Mouse (Mus musculus) midbrain, embryonic 11.5 days (tissue): Measurements from ENCODE around the gene Stra6. TPM values are rescaled to one million over a fixed set of nuclear protein-coding genes. Genes with fewer than 3 reads are reported as not detected.

Experiments used
- ATAC-seq: fragments of 200-750 bp; cut with Nextera tagmentation; 2 replicates; pipeline ENCODE4 v1.8.0; 2017; ENCODE audit warnings: moderate TSS enrichment, moderate library complexity; ENCODE audit not compliant: low FRiP score
- DNase-seq: peaks from one replicate; pipeline ENCODE4 v3.0.0; 2015; ENCODE audit warnings: low spot score; ENCODE audit errors: missing footprints
- H3K27ac ChIP-seq: fragments of 300-500 bp; sonication (generic); 2 replicates; pipeline ENCODE4 v1.5.1; 2014; ENCODE audit warnings: low read depth, low read length
- H3K27me3 ChIP-seq: fragments of 300-500 bp; sonication (generic); 2 replicates; pipeline ENCODE4 v1.6.1; 2014; ENCODE audit warnings: mild to moderate bottlenecking, low read length, moderate library complexity, mixed read lengths; ENCODE audit not compliant: control insufficient read depth, insufficient read depth
- H3K36me3 ChIP-seq: fragments of 300-500 bp; sonication (generic); 2 replicates; pipeline ENCODE4 v1.6.1; 2014; ENCODE audit warnings: mild to moderate bottlenecking, low read length, moderate library complexity, mixed read lengths; ENCODE audit not compliant: control insufficient read depth, insufficient read depth
- H3K4me1 ChIP-seq: fragments of 300-500 bp; sonication (generic); 2 replicates; pipeline ENCODE4 v1.6.1; 2014; ENCODE audit warnings: low read length; ENCODE audit not compliant: control insufficient read depth, insufficient read depth
- H3K4me2 ChIP-seq: fragments of 300-500 bp; sonication (generic); 2 replicates; pipeline ENCODE4 v1.6.1; 2014; ENCODE audit warnings: mild to moderate bottlenecking, moderate library complexity
- H3K4me3 ChIP-seq: fragments of 300-500 bp; sonication (generic); 2 replicates; pipeline ENCODE4 v1.5.1; 2014; ENCODE audit warnings: low read depth, low read length
- H3K9ac ChIP-seq: fragments of 300-500 bp; sonication (generic); 2 replicates; pipeline ENCODE4 v1.6.1; 2014; ENCODE audit warnings: low read length
- H3K9me3 ChIP-seq: fragments of 300-500 bp; sonication (generic); 2 replicates; pipeline ENCODE4 v1.6.1; 2016; ENCODE audit warnings: low read length; ENCODE audit not compliant: control insufficient read depth
- WGBS: fragments of 180-500 bp; shearing (Covaris S2); extraction: QIAGEN DNeasy Blood & Tissue Kit; methylation state at CpG from one replicate; pipeline ENCODE4 v1.1.7; 2014; 5-methylcytosine and 5-hydroxymethylcytosine counted together
- polyA plus RNA-seq: library from polyadenylated mRNA; unstranded; fragments of >200 nt; fragmentation: Nextera tagmentation; extraction: Ambion mirVana; gene quantifications from 2 replicates; pipeline ENCODE4 v1.2.1, GENCODE M21; 2014

The Stra6 gene
- polyA plus RNA-seq, 1 experiment from 2014 or later, result 9.7 TPM

DNA sequence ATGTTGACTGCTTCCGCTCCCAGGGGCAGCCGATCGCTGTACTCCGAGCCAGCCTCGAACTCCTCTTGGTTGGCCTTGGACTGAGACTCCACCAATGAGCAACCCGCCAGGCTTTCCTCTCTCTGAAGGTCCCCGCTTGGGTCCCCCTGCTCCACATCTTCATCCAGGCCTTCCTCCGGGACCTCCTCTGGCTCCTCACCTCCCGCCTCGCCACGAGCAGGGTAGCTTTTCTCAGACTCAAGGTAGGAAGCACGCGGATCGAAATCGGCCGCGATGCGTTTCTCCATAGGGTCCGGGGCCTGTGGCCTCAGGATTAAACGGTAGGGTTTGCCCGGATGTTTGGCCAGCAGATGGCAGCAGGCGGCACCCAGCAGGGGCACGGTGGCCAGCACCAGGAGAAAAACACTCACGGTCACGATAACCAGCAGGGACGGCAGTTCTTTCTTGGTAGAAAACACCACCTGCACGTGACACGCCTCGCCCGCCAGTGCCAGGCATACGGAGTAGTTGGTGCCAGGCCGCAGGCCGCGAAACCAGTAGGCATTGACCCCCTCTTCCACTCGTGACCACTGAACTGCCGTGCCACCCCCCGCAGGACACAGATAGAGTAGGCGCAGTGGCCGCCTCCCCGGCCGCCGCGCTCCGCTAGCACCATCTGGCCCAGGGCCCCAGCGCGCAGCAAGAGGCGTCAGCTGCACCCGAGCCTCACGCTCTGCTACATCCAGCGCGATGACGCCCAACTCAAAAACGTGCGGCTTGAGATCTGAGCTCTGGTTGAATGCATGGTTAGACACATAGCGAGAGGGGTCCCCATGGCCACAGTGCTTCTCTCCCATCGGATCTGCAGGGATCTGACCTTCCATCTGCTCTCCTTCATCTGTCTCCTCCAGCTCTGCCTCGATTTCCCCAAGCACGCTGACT, 134.5 kb downstream of the Stra6 start:
- ATAC-seq (peak; percentile 38; the same call in 1 of the 2 replicates), DNase-seq (peak; percentile 96)
- H3K4me3 ChIP-seq, result peak overlapping the region; percentile 23
- peaks cover 34% of the 10 kb centered on the region for H3K4me1 ChIP-seq
- H3K27ac ChIP-seq, result peak overlapping the region; percentile 7
- H3K9ac ChIP-seq, result peak overlapping the region; percentile 46
- H3K9me3 ChIP-seq, result no peaks in the 10 kb centered on the region
- peaks cover 83% of the 10 kb centered on the region for H3K27me3 ChIP-seq
- under 1% methylated on average over 58 of the region's 58 CpGs for WGBS
- H3K36me3 ChIP-seq, result no peaks in the 10 kb centered on the region
- peak overlapping the region; percentile 38 for H3K4me2 ChIP-seq

DNA sequence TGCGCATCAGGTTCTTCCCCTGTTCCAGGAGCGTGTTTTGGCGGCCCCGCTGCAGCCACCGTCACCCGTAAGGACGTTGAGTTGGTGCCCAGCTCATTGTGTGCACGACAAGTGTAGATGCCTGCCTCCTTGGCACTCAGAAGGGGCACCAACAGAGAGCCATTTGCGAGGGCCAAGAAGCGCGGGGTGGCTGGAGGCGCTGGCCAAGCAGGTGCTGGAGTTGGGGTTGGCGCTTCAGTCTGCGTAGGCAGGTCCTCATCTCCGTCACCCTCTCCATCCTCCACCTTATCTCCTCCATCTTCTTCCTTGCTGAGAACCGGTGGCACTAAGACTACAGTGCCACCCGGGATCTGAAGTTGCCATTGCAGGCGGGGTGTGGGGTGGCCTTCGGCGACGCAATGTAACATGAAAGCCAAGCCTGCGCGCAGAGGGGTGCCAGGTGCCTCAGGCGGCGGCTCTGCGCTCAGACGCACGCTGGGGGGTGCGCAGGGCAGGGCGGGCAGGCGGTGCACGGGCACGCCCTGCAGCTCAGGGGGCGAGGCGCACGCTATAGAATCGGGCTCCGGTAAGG, 135.3 kb downstream of the Stra6 start:
- WGBS, result under 1% methylated on average over 38 of the region's 38 CpGs
- Histone ChIP-seq H3K27ac (peak overlapping the region; percentile 55), H3K9me3 (no peaks in the 10 kb centered on the region), H3K9ac (peak overlapping the region; percentile 36), H3K27me3 (peaks cover 90% of the 10 kb centered on the region), H3K4me2 (peak overlapping the region; percentile 38), H3K4me1 (peaks cover 38% of the 10 kb centered on the region), H3K4me3 (peak overlapping the region; percentile 32), H3K36me3 (no peaks in the 10 kb centered on the region)
- ATAC-seq (no peak), DNase-seq (no peak)

DNA sequence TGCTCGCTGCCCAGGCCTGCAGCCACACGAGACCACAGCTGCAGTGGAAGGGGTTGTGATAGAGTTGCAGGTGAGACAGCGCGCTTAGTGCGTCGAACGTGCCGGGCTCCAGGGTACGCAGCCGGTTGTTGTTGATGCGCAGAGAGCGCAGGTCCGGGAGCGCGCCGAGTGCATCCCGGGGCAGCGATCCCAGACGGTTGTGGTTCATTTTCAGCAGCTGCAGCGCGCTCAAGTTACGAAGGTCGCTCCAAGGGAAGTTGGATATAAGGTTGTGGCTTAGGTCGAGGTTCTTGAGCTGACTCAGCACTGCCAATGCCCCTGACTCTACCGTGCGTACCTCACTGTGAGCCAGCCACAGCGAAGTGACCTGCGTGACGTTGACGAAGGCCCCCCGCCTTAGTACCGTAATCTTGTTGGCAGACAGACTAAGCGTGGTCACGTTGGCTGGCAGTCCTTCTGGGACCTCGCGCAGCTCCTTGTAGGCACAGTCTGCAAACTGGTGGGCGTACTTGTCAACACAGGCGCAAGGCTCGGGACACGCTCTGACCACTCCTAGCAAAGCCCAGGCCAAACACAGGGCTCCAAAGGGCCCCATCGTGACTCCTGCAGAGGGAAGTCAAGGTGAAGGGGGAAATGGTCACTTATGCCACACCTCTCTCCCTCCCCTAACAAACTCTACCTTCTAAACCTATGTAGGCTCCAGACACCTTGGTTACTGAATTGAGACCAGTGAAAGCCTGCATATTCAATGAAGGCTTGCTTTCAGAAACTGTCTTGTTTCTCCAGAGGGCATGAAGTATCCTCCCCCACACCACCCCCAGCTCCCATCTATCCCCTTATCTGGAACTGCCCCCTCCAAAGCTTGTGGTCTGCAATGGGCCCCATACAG, 136.0 kb downstream of the Stra6 start:
- H3K27me3 ChIP-seq, result peaks cover 87% of the 10 kb centered on the region
- H3K36me3 ChIP-seq, result no peaks in the 10 kb centered on the region
- H3K4me2 ChIP-seq, result peak overlapping the region; percentile 38
- H3K9me3 ChIP-seq, result no peaks in the 10 kb centered on the region
- ATAC-seq (no peak), DNase-seq (peak; percentile 95)
- H3K4me1 ChIP-seq, result peaks cover 44% of the 10 kb centered on the region
- peak overlapping the region; percentile 56 for H3K9ac ChIP-seq
- H3K4me3 ChIP-seq, result peak overlapping the region; percentile 32
- under 1% methylated on average over 41 of the region's 41 CpGs for WGBS
- peak overlapping the region; percentile 55 for H3K27ac ChIP-seq

DNA sequence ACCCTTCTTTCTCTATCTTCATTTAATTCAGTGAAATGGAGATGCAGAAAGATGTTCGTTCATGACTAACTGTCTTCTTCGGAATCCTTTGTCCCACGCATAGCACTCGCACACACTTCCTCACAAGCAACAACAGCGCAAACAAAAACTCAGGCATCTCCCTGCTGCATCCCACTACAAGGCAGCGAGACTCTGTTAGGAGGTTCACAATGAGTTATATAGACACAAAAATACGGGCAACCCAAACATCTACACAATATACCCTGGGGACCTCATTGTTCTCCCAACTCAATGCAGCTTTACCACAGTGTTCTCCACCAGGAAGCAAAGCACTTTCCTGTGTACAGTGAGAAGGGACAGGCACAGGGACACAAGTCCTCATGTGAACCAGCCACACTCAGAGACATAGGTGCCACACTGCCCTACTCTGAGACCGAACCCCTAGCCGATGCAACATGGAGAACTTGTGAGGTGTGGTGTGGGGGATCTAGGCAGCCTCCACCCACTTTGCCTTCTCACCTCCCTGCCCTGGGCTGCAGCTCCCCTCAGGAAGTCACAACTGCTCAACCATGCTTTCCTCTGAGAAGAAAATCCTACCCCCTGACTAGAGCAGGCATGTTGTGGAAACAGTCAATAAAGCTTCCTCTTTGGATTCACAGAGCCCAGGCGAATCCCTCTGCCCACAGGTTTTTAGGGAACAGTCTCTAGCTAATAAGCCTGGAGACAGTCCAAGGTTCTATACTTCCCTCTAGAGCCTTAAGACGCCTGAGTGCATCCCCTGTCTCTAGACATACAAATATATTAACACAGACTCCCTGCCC, 136.9 kb downstream of the Stra6 start:
- Histone ChIP-seq H3K9ac (peak overlapping the region; percentile 56), H3K4me1 (peaks cover 44% of the 10 kb centered on the region), H3K36me3 (no peaks in the 10 kb centered on the region), H3K27ac (peak overlapping the region; percentile 55), H3K4me2 (peak overlapping the region; percentile 38), H3K4me3 (peak overlapping the region; percentile 32), H3K27me3 (peaks cover 89% of the 10 kb centered on the region), H3K9me3 (no peaks in the 10 kb centered on the region)
- ATAC-seq (no peak), DNase-seq (peak; percentile 89)
- WGBS, result 7% methylated on average over 11 of the region's 11 CpGs

DNA sequence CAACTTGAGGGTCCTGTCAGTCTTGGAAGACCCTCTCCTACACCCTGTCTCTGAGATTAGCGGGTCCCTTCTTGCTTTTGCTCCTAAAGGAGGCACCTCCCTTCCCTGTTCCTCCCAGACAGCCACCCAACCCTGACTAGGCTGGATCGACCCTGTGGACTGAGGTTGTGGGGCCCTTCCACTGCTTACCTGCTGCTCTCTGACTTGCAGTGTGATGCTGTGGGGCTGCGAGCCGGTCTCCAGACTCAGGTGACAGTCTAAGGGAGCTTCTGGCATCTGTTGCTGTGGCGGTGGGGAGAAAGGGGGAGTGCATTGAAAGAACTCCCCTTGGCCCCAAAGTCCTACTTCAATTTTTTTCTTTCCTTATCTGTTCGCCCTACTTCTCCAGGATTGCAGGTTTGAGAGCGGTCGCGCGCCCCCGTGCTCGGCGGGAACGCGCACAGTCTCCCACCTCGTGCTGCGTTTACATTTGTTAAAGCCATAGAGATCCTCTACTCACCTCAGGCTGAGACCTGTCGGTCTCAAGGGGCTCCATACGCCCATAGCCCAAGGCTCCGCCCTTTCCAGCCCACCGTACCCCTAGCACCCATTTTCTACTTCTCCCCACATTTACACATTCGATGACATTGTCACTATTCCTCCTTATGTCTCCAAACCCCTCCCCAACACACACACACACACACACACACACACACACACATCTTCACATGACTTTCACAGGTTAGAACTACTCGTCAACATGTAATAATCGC, 137.7 kb downstream of the Stra6 start:
- no peaks in the 10 kb centered on the region for H3K36me3 ChIP-seq
- peaks cover 81% of the 10 kb centered on the region for H3K27me3 ChIP-seq
- peaks cover 44% of the 10 kb centered on the region for H3K4me1 ChIP-seq
- 1% methylated on average over 24 of the region's 24 CpGs for WGBS
- ATAC-seq (no peak), DNase-seq (peak; percentile 90)
- peak overlapping the region; percentile 55 for H3K27ac ChIP-seq
- H3K9me3 ChIP-seq, result no peaks in the 10 kb centered on the region
- peak overlapping the region; percentile 56 for H3K9ac ChIP-seq
- H3K4me2 ChIP-seq, result peak overlapping the region; percentile 38
- peak overlapping the region; percentile 32 for H3K4me3 ChIP-seq

DNA sequence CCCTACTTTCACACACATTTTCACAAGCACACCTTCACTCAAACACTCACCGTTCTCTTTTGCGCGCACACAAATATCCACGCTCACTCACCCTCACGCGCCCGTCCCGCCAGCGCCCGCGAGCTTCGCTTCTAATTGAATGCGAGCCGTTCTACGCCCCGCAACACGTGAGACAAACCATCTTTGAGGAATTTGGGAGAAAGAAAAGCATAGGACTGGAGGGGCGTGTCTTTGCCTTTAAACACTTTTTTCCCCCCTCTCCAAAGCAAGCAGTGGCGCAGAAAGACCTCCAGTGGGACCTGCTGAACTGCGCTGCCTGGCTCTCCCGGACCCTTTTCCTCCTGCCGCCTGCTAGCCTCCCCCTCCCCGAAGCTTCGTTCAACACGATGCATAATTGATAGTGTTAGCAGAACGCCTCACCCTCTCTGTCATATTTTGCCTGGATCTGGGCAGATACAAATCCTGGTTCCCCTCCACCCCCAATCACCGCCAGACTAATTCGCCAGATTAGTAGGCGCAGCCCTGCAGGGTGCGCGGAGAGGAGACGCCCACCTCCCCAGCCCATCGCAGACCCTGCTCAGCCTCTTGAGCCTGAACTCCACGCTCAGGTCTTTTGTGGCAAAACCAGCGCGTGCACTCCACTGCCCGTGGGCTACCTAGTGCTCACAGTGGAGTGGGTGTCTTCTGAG, 138.4 kb downstream of the Stra6 start:
- Histone ChIP-seq H3K9me3 (no peaks in the 10 kb centered on the region), H3K27me3 (peaks cover 74% of the 10 kb centered on the region), H3K9ac (peak overlapping the region; percentile 56), H3K4me1 (peaks cover 40% of the 10 kb centered on the region), H3K4me2 (peak overlapping the region; percentile 38), H3K4me3 (peak overlapping the region; percentile 32), H3K36me3 (no peaks in the 10 kb centered on the region), H3K27ac (peak overlapping the region; percentile 55)
- under 1% methylated on average over 37 of the region's 37 CpGs for WGBS
- peak; percentile 93 for DNase-seq
- no peak for ATAC-seq

DNA sequence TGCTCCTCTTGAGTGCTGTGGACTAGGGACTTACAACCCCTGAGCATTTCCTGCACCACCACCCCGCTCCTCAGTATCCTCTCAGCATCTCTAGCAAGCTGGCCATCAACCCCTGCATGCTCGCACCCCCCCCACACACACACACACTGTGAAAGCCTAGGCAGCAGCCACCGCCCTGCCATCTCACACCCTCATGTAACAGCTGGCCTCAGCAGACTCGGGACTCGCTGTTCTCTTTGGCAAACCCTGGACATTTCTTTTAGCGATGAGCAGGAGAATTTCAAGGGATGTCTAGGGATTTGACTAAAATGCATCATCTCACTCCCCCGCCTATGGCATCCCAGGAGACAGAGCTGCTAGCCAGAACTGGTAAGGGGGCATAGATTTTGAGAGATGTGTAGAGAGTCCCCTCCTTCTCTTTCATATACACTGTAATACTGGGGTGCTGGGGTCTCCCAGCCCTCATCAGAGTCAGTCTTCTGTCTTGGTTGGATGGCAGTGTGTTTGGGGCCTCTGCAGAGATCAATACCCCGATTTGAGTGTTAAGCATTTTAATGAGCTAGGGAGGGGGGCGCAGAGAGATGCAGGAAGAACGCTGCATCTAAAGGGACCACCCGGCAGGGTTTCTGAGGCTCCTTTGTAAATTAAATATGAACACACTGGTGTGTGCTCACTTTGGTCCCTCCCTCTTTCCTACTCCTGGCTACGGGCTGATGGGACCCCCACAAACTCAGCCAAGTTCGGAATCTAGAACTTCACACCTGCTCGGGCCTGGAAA, 139.3 kb downstream of the Stra6 start:
- ATAC-seq, result no peak
- WGBS, result 2% methylated on average over 14 of the region's 14 CpGs

More for the DNA sequence above, 139.3 kb downstream of the Stra6 start:
- Histone ChIP-seq H3K4me2 (peak overlapping the region; percentile 49), H3K4me1 (peaks cover 35% of the 10 kb centered on the region), H3K9me3 (no peaks in the 10 kb centered on the region), H3K36me3 (no peaks in the 10 kb centered on the region), H3K27ac (peak overlapping the region; percentile 55), H3K9ac (peak overlapping the region; percentile 60), H3K27me3 (peaks cover 65% of the 10 kb centered on the region), H3K4me3 (peak overlapping the region; percentile 32)
- peak; percentile 90 for DNase-seq
